Mouse (Mus musculus): ENCODE measurements around the gene Dnajb8.

DNA sequence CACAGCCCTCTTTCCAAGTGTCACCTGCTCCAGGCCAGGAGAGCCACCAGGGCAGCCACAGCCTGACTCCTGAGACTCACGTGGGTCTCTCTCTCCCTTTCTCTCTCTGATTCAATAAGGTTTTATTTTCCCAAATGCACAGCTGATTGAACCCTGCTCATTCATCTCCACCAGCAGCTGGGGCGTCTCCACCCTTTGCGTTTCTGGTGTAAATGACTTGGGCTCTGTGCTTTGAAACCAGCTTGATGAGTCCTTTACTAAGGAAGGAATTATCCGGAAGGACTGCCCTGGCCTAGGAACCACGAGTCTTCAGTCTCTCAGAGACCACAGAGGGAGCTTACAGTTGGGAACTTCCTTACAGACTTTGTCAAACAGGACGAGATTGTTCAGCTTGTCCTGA lies 10.2 kb downstream of the Dnajb8 start:
- no peak for TF ChIP-seq CTCF (IDR thresholded peaks at IDR 0.05; ENCODE audit: borderline replicate concordance, insufficient read depth, low read length)
- TF ChIP-seq POLR2A (IDR thresholded peaks at IDR 0.05; ENCODE audit: low read depth, low read length) = no peak
